Mouse (Mus musculus) MEL (cell line): ENCODE results near the gene Lasp1. TPM values are rescaled to one million over a fixed set of nuclear protein-coding genes. Genes with fewer than 3 reads are reported as not detected.

Experiments used
- DNase-seq: peaks from one replicate; pipeline ENCODE4 v3.0.0; 2011; ENCODE audit warnings: low read depth, low spot score
- H3K27ac ChIP-seq: 2 replicates; pipeline ENCODE4 v1.5.1; 2012; ENCODE audit warnings: low read depth, mild to moderate bottlenecking, control low read depth, low read length, moderate library complexity; ENCODE audit not compliant: control insufficient read depth
- H3K27me3 ChIP-seq, 2 experiments: fragments of 150-350 bp in 1 of 2; sonication (generic) in 1 of 2; 2 replicates each; pipeline ENCODE4 v1.6.1; 2012; ENCODE audit warnings: low read length in 2 of 2, mild to moderate bottlenecking in 2 of 2, improper control_type of control experiment in 1 of 2, moderate library complexity in 1 of 2; ENCODE audit not compliant: insufficient read depth in 2 of 2, control insufficient read depth in 1 of 2
- H3K36me3 ChIP-seq, 2 experiments: 2 replicates each; pipeline ENCODE4 v1.6.1; 2012 to 2014; ENCODE audit warnings: low read length in 2 of 2, improper control_type of control experiment in 1 of 2, inconsistent platforms in 1 of 2, mild to moderate bottlenecking in 1 of 2; ENCODE audit not compliant: insufficient read depth in 2 of 2, control insufficient read depth in 1 of 2
- H3K4me1 ChIP-seq, 2 experiments: fragments of 150-350 bp in 1 of 2; sonication (generic) in 1 of 2; 2 replicates each; pipeline ENCODE4 v1.6.1; 2012; ENCODE audit warnings: low read length in 2 of 2, improper control_type of control experiment in 1 of 2, mild to moderate bottlenecking in 1 of 2; ENCODE audit not compliant: insufficient read depth in 2 of 2, control insufficient read depth in 1 of 2
- H3K4me3 ChIP-seq, 2 experiments: fragments of 150-350 bp in 1 of 2; sonication (generic) in 1 of 2; 2 replicates each; pipeline ENCODE4 v1.5.1; 2012; ENCODE audit warnings: low read depth in 2 of 2, low read length in 2 of 2, mild to moderate bottlenecking in 2 of 2, moderate library complexity in 2 of 2, control low read depth in 1 of 2, improper control_type of control experiment in 1 of 2; ENCODE audit not compliant: control insufficient read depth in 1 of 2, insufficient read depth in 1 of 2
- H3K79me2 ChIP-seq: 2 replicates; pipeline ENCODE4 v1.6.1; 2012; ENCODE audit warnings: mild to moderate bottlenecking, low read length, moderate library complexity; ENCODE audit not compliant: control insufficient read depth, poor library complexity, insufficient read depth
- H3K9ac ChIP-seq: 2 replicates; pipeline ENCODE4 v1.6.1; 2012; ENCODE audit warnings: low read depth, mild to moderate bottlenecking, control low read depth, low read length, moderate library complexity; ENCODE audit not compliant: control insufficient read depth, poor library complexity, severe bottlenecking
- H3K9me3 ChIP-seq: fragments of 150-350 bp; sonication (generic); replicated peaks from 2 replicates; pipeline ENCODE4 v1.6.1; 2012; ENCODE audit warnings: mild to moderate bottlenecking, low read length, improper control_type of control experiment, moderate library complexity; ENCODE audit not compliant: insufficient read depth
- BHLHE40 ChIP-seq: IDR thresholded peaks from 2 replicates; pipeline ENCODE4 v1.6.1; 2012; ENCODE audit warnings: low read depth, mild to moderate bottlenecking, inconsistent platforms, low read length, improper control_type of control experiment, borderline replicate concordance
- CTCF ChIP-seq, 3 experiments: IDR thresholded peaks in 2 of 3; conservative IDR thresholded peaks in 1 of 3; 2 replicates each; pipeline ENCODE4 v1.5.1; 2011 to 2012; ENCODE audit warnings: low read length in 3 of 3, low read depth in 2 of 3, mild to moderate bottlenecking in 2 of 3, improper control_type of control experiment in 1 of 3, inconsistent platforms in 1 of 3, mixed read lengths in 1 of 3, moderate library complexity in 1 of 3; ENCODE audit not compliant: control insufficient read depth in 1 of 3, insufficient read depth in 1 of 3, poor library complexity in 1 of 3, severe bottlenecking in 1 of 3
- E2F4 ChIP-seq: IDR thresholded peaks from 2 replicates; pipeline ENCODE4 v1.6.1; 2011; ENCODE audit warnings: low read depth, low read length, improper control_type of control experiment, borderline replicate concordance
- EP300 ChIP-seq, 2 experiments: IDR thresholded peaks; 2 replicates each; pipeline ENCODE4 v1.6.1; 2011; ENCODE audit warnings: improper control_type of control experiment in 2 of 2, low read length in 2 of 2, low read depth in 1 of 2, mild to moderate bottlenecking in 1 of 2
- GATA1 ChIP-seq: IDR thresholded peaks from 2 replicates; pipeline ENCODE4 v1.6.1; 2011; ENCODE audit warnings: low read depth, low read length, improper control_type of control experiment
- JUND ChIP-seq: IDR thresholded peaks from 2 replicates; pipeline ENCODE4 v1.6.1; 2011; ENCODE audit warnings: low read depth, mild to moderate bottlenecking, improper control_type of control experiment, low read length
- MAFK ChIP-seq: IDR thresholded peaks from 2 replicates; pipeline ENCODE4 v1.6.1; 2011; ENCODE audit warnings: low read depth, mild to moderate bottlenecking, low read length, improper control_type of control experiment, borderline replicate concordance
- MAX ChIP-seq: IDR thresholded peaks from 2 replicates; pipeline ENCODE4 v1.6.1; 2011; ENCODE audit warnings: low read length, improper control_type of control experiment
- MAZ ChIP-seq: IDR thresholded peaks from 2 replicates; pipeline ENCODE4 v1.6.1; 2012; ENCODE audit warnings: low read depth, mild to moderate bottlenecking, inconsistent platforms, low read length, improper control_type of control experiment
- MYC ChIP-seq: IDR thresholded peaks from 2 replicates; pipeline ENCODE4 v1.6.1; 2011; ENCODE audit warnings: low read depth, mild to moderate bottlenecking, low read length, improper control_type of control experiment, moderate library complexity
- NELFE ChIP-seq: IDR thresholded peaks from 2 replicates; pipeline ENCODE4 v1.6.1; 2011; ENCODE audit warnings: low read depth, low read length, improper control_type of control experiment
- NRF1 ChIP-seq: IDR thresholded peaks from 2 replicates; pipeline ENCODE4 v1.6.1; 2014; ENCODE audit warnings: low read depth, mild to moderate bottlenecking, inconsistent platforms, low read length, improper control_type of control experiment, moderate library complexity; ENCODE audit not compliant: poor library complexity, insufficient read depth, severe bottlenecking
- POLR2AphosphoS2 ChIP-seq: IDR thresholded peaks from 2 replicates; pipeline ENCODE4 v1.6.1; 2011; ENCODE audit warnings: low read length, improper control_type of control experiment
- RAD21 ChIP-seq: IDR thresholded peaks from 2 replicates; pipeline ENCODE4 v1.6.1; 2011; ENCODE audit warnings: mild to moderate bottlenecking, low read depth, low read length, improper control_type of control experiment
- RCOR1 ChIP-seq: IDR thresholded peaks from 2 replicates; pipeline ENCODE4 v1.6.1; 2012; ENCODE audit warnings: low read depth, mild to moderate bottlenecking, inconsistent platforms, low read length, improper control_type of control experiment
- SIN3A ChIP-seq: IDR thresholded peaks from 2 replicates; pipeline ENCODE4 v1.6.1; 2012; ENCODE audit warnings: low read length, improper control_type of control experiment, inconsistent platforms
- TBP ChIP-seq: IDR thresholded peaks from 2 replicates; pipeline ENCODE4 v1.8.0; 2011; ENCODE audit warnings: low read depth, low read length, improper control_type of control experiment
- UBTF ChIP-seq: IDR thresholded peaks from 2 replicates; pipeline ENCODE4 v1.6.1; 2012; ENCODE audit warnings: low read depth, mild to moderate bottlenecking, inconsistent platforms, low read length, improper control_type of control experiment, moderate library complexity, borderline replicate concordance; ENCODE audit not compliant: insufficient read depth
- USF1 ChIP-seq: IDR thresholded peaks from 2 replicates; pipeline ENCODE4 v1.6.1; 2014; ENCODE audit warnings: low read depth, mild to moderate bottlenecking, inconsistent platforms, low read length, improper control_type of control experiment, moderate library complexity
- USF2 ChIP-seq, 2 experiments: IDR thresholded peaks; 2 replicates each; pipeline ENCODE4 v1.6.1; 2011 to 2012; ENCODE audit warnings: improper control_type of control experiment in 2 of 2, low read length in 2 of 2, borderline replicate concordance in 1 of 2, inconsistent platforms in 1 of 2, low read depth in 1 of 2, mild to moderate bottlenecking in 1 of 2; ENCODE audit not compliant: insufficient read depth in 1 of 2
- ZKSCAN1 ChIP-seq: IDR thresholded peaks from 2 replicates; pipeline ENCODE4 v1.6.1; 2012; ENCODE audit warnings: low read depth, mild to moderate bottlenecking, inconsistent platforms, low read length, improper control_type of control experiment, moderate library complexity
- ZMIZ1 ChIP-seq: IDR thresholded peaks from 2 replicates; pipeline ENCODE4 v1.6.1; 2012; ENCODE audit warnings: low read depth, mild to moderate bottlenecking, inconsistent platforms, low read length, improper control_type of control experiment, moderate library complexity
- polyA plus RNA-seq, 2 experiments: library from polyadenylated mRNA; stranded (reverse) in 1 of 2; unstranded in 1 of 2; fragments of >175 nt in 1 of 2; fragments of >200 nt in 1 of 2; gene quantifications; 2 replicates each; pipeline versions ENCODE4 v1.2.1 to v1.2.4; 2012; ENCODE audit warnings: low replicate concordance in 2 of 2, low read depth in 1 of 2; ENCODE audit not compliant: insufficient read length in 2 of 2, insufficient read depth in 1 of 2, missing spikeins in 1 of 2
- total RNA-seq: library from RNA; depleted of rRNA; stranded (reverse); fragments of 300-350 nt; gene quantifications from 2 replicates; pipeline ENCODE4 v1.2.3, GENCODE M21; 2012

Gene Lasp1
- total and polyA plus RNA-seq, 3 experiments, result 13.3 to 38.7 TPM; not detected in 1

DNA sequence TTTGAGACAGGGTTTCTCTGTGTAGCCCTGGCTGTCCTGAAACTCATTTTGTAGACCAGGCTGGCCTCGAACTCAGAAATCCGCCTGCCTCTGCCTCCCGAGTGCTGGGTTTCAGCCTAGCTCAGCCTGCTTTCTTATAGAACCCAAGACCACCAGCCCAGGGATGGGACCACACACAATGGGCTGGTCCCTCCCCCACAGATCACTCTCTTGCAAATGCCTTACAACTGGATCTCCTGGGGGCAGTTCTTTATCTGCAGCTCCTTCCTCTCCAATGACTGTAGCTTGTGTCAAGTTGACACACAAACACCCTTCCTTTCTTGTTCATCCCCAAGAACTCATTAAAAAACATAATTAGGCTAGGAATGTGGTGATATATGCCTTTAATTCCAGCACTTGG lies 10.8 kb upstream of the Lasp1 start:
- no peaks in the 10 kb centered on the region for H3K36me3 ChIP-seq
- no peaks in the 10 kb centered on the region for H3K79me2 ChIP-seq
- TF ChIP-seq GATA1 (no peak), MAZ (no peak), BHLHE40 (no peak), NELFE (no peak), CTCF (IDR thresholded peaks at IDR 0.05 in 2 of 3, conservative IDR thresholded peaks at IDR 0.05 in 1 of 3; ENCODE audit: control insufficient read depth in 1 of 3, insufficient read depth in 1 of 3, low read depth in 2 of 3, low read length in 3 of 3, poor library complexity in 1 of 3, severe bottlenecking in 1 of 3) (no peak), SIN3A (no peak), MAX (no peak), USF2 (IDR thresholded peaks at IDR 0.05; ENCODE audit: borderline replicate concordance in 1 of 2, insufficient read depth in 1 of 2, low read depth in 1 of 2, low read length in 2 of 2) (no peak), ZMIZ1 (no peak), RCOR1 (no peak), E2F4 (no peak), MAFK (no peak), USF1 (no peak), MYC (no peak), NRF1 (no peak), JUND (no peak), RAD21 (no peak)
- TF ChIP-seq, all 39 proteins: peak for 0
- Histone ChIP-seq H3K4me1 (no peaks in the 10 kb centered on the region), H3K9me3 (no peaks in the 10 kb centered on the region), H3K27ac (no peak overlapping the region), H3K4me3 (no peak overlapping the region), H3K27me3 (no peaks in the 10 kb centered on the region; a peak in 1 of 4 replicates), H3K9ac (no peak overlapping the region)
- DNase-seq, result no peak

- no peaks in the 10 kb centered on the region for H3K4me1 ChIP-seq
- H3K36me3 ChIP-seq, result no peaks in the 10 kb centered on the region
- no peak overlapping the region for H3K27ac ChIP-seq
- H3K27me3 ChIP-seq, result no peaks in the 10 kb centered on the region; a peak in 1 of 4 replicates
- H3K9me3 ChIP-seq, result no peaks in the 10 kb centered on the region
- no peaks in the 10 kb centered on the region for H3K79me2 ChIP-seq
- DNase-seq, result no peak
- no peak overlapping the region for H3K9ac ChIP-seq
- H3K4me3 ChIP-seq, result no peak overlapping the region
- TF ChIP-seq USF2 (IDR thresholded peaks at IDR 0.05; ENCODE audit: borderline replicate concordance in 1 of 2, insufficient read depth in 1 of 2, low read depth in 1 of 2, low read length in 2 of 2) (no peak), POLR2AphosphoS2 (no peak), ZKSCAN1 (no peak), TBP (peak; percentile 79), EP300 (IDR thresholded peaks at IDR 0.05; ENCODE audit: low read depth in 1 of 2, low read length in 2 of 2) (no peak), ZMIZ1 (no peak), UBTF (no peak)
- TF ChIP-seq, all 39 proteins: peak for 1
Measured at GRCm38 (mm10) chr11:97789727-97790126, 9.1 kb upstream of the Lasp1 start.
